Mouse (Mus musculus) midbrain, embryonic 15.5 days (tissue): Measurements from ENCODE around the gene Slc2a12. TPM values are rescaled to one million over a fixed set of nuclear protein-coding genes. Genes with fewer than 3 reads are reported as not detected.

Experiments
- ATAC-seq: fragments of 200-750 bp; cut with Nextera tagmentation; replicated peaks from 2 replicates; pipeline ENCODE4 v1.8.0; 2017; ENCODE audit warnings: moderate TSS enrichment
- H3K27ac ChIP-seq: fragments of 300-500 bp; sonication (generic); 2 replicates; pipeline ENCODE4 v1.5.1; 2015; ENCODE audit warnings: mild to moderate bottlenecking, inconsistent platforms
- H3K27me3 ChIP-seq: fragments of 300-500 bp; sonication (generic); replicated peaks from 2 replicates; pipeline ENCODE4 v1.6.1; 2015; ENCODE audit warnings: inconsistent platforms
- H3K36me3 ChIP-seq: fragments of 300-500 bp; sonication (generic); replicated peaks from 2 replicates; pipeline ENCODE4 v1.6.1; 2015; ENCODE audit warnings: inconsistent platforms
- H3K4me1 ChIP-seq: fragments of 300-500 bp; sonication (generic); 2 replicates; pipeline ENCODE4 v1.6.1; 2015; ENCODE audit warnings: inconsistent platforms
- H3K4me2 ChIP-seq: fragments of 300-500 bp; sonication (generic); 2 replicates; pipeline ENCODE4 v1.6.1; 2015; ENCODE audit warnings: inconsistent platforms, mild to moderate bottlenecking, moderate library complexity
- H3K4me3 ChIP-seq: fragments of 300-500 bp; sonication (generic); 2 replicates; pipeline ENCODE4 v1.5.1; 2015; ENCODE audit warnings: mild to moderate bottlenecking, inconsistent platforms
- H3K9ac ChIP-seq: fragments of 300-500 bp; sonication (generic); 2 replicates; pipeline ENCODE4 v1.6.1; 2015; ENCODE audit warnings: mild to moderate bottlenecking, inconsistent platforms
- H3K9me3 ChIP-seq: fragments of 300-500 bp; sonication (generic); 2 replicates; pipeline ENCODE4 v1.6.1; 2016; ENCODE audit warnings: inconsistent platforms
- whole genome bisulfite sequencing: fragments of 180-500 bp; shearing (Covaris S2); methylation state at CpG from one replicate; pipeline ENCODE4 v1.1.7; 2015; ENCODE audit warnings: mixed read lengths; 5-methylcytosine and 5-hydroxymethylcytosine counted together
- microRNA-seq: library from miRNA; unstranded; fragments of <30 nt; microRNA quantifications from one replicate; pipeline ENCODE4, GENCODE M21; 2016
- polyA plus RNA-seq: library from polyadenylated mRNA; unstranded; fragments of >200 nt; fragmentation: Nextera tagmentation; extraction: Ambion mirVana; gene quantifications from 2 replicates; pipeline ENCODE4 v1.2.1, GENCODE M21; 2015

Slc2a12 gene
- polyA plus RNA-seq, 1 experiment from 2014 or later = 6.2 TPM

GRCm38 (mm10) chr10:22746334-22747322 lies 101.8 kb downstream of the Slc2a12 start:
- H3K4me2 ChIP-seq = no peak overlapping the region
- H3K4me3 ChIP-seq = no peak overlapping the region
- peak overlapping the region; percentile 52 for H3K27ac ChIP-seq
- no peaks in the 10 kb centered on the region for H3K27me3 ChIP-seq
- H3K9ac ChIP-seq = no peak overlapping the region
- peak; percentile 96 for ATAC-seq
- H3K4me1 ChIP-seq = no peaks in the 10 kb centered on the region; the same call in 1 of the 2 replicates
- H3K9me3 ChIP-seq = no peaks in the 10 kb centered on the region
- WGBS = 50% methylated on average over 13 of the region's 13 CpGs
- no peaks in the 10 kb centered on the region for H3K36me3 ChIP-seq

GRCm38 (mm10) chr10:22751175-22751682 lies 106.4 kb downstream of the Slc2a12 start:
- H3K27ac ChIP-seq = no peak overlapping the region
- no peaks in the 10 kb centered on the region; the same call in 1 of the 2 replicates for H3K4me1 ChIP-seq
- no peaks in the 10 kb centered on the region for H3K9me3 ChIP-seq
- no peaks in the 10 kb centered on the region for H3K27me3 ChIP-seq
- no peak overlapping the region for H3K4me2 ChIP-seq
- 75% methylated on average over 5 of the region's 5 CpGs for WGBS
- H3K9ac ChIP-seq = no peak overlapping the region
- no peaks in the 10 kb centered on the region for H3K36me3 ChIP-seq
- ATAC-seq = no peak
- no peak overlapping the region for H3K4me3 ChIP-seq

Small RNA genes lying within 50 kb of the gene (microRNA-seq; reads per million reads assigned to microRNA genes)
- 2.2 reads per million, percentile 7 among the genes with 10 or more reads in this experiment for gene Mir7663

Other genes starting within 250 kb of the Slc2a12 start
- gene Tbpl1, start 86.9 kb downstream of the Slc2a12 start, polyA plus RNA-seq = 86.4 and 91.0 TPM in 2 replicates
- 0.31 and 0.36 TPM in 2 replicates for gene Tcf21, start 175.2 kb downstream of the Slc2a12 start, polyA plus RNA-seq